Mouse (Mus musculus): Measurements from ENCODE around the gene Whrn. TPM values are rescaled to one million over a fixed set of nuclear protein-coding genes. Genes with fewer than 3 reads are reported as not detected.

Whrn gene
- polyA plus RNA-seq, 1 experiment from 2014 or later = 1.8 TPM

GRCm38 (mm10) chr4:63498346-63498745 is 2.6 kb upstream of the Whrn start:
- WGBS = 37% methylated on average over 3 of the region's 3 CpGs
- Histone ChIP-seq H3K9me3 (replicated peaks; ENCODE audit: control insufficient read depth, low read length) (no peaks in the 10 kb centered on the region), H3K4me2 (ENCODE audit: low read depth, low read length) (no peak overlapping the region), H3K9ac (ENCODE audit: low read length) (no peak overlapping the region), H3K36me3 (ENCODE audit: control insufficient read depth, insufficient read depth) (no peaks in the 10 kb centered on the region), H3K4me1 (ENCODE audit: control insufficient read depth, insufficient read depth, low read length) (peaks cover 6% of the 10 kb centered on the region), H3K27me3 (ENCODE audit: control insufficient read depth, insufficient read depth, low read length) (peaks cover 27% of the 10 kb centered on the region), H3K4me3 (ENCODE audit: low read length) (no peak overlapping the region), H3K27ac (ENCODE audit: low read length) (no peak overlapping the region)
- no peak for ATAC-seq (replicated peaks; ENCODE audit: extremely low read depth, insufficient read depth, low FRiP score)

- H3K27ac ChIP-seq (ENCODE audit: low read length) = no peak overlapping the region
These were observed 521 bp upstream of the Whrn start for GRCm38 (mm10) chr4:63496312-63496711.

GRCm38 (mm10) chr4:63494967-63495914 is 550 bp downstream of the Whrn start:
- Histone ChIP-seq H3K4me2 (ENCODE audit: low read depth, low read length) (peak overlapping the region; percentile 91), H3K36me3 (ENCODE audit: control insufficient read depth, insufficient read depth) (no peaks in the 10 kb centered on the region), H3K4me1 (ENCODE audit: control insufficient read depth, insufficient read depth, low read length) (peaks cover 6% of the 10 kb centered on the region), H3K27me3 (ENCODE audit: control insufficient read depth, insufficient read depth, low read length) (peaks cover 24% of the 10 kb centered on the region), H3K4me3 (ENCODE audit: low read length) (peak overlapping the region; percentile 74), H3K27ac (ENCODE audit: low read length) (no peak overlapping the region), H3K9me3 (replicated peaks; ENCODE audit: control insufficient read depth, low read length) (no peaks in the 10 kb centered on the region), H3K9ac (ENCODE audit: low read length) (peak overlapping the region; percentile 80)
- ATAC-seq (replicated peaks; ENCODE audit: extremely low read depth, insufficient read depth, low FRiP score) = peak; percentile 34
- under 1% methylated on average over 107 of the region's 107 CpGs for WGBS

More at GRCm38 (mm10) chr4:63496312-63496711, 521 bp upstream of the Whrn start:
- ATAC-seq (replicated peaks; ENCODE audit: extremely low read depth, insufficient read depth, low FRiP score) = no peak
- H3K9me3 ChIP-seq (replicated peaks; ENCODE audit: control insufficient read depth, low read length) = no peaks in the 10 kb centered on the region
- no peaks in the 10 kb centered on the region for H3K36me3 ChIP-seq (ENCODE audit: control insufficient read depth, insufficient read depth)
- peaks cover 6% of the 10 kb centered on the region for H3K4me1 ChIP-seq (ENCODE audit: control insufficient read depth, insufficient read depth, low read length)
- peak overlapping the region; percentile 91 for H3K4me2 ChIP-seq (ENCODE audit: low read depth, low read length)
- peaks cover 32% of the 10 kb centered on the region for H3K27me3 ChIP-seq (ENCODE audit: control insufficient read depth, insufficient read depth, low read length)
- peak overlapping the region; percentile 74 for H3K4me3 ChIP-seq (ENCODE audit: low read length)
- H3K9ac ChIP-seq (ENCODE audit: low read length) = peak overlapping the region; percentile 80
- WGBS = 15% methylated on average over 5 of the region's 6 CpGs

- peaks cover 6% of the 10 kb centered on the region for H3K4me1 ChIP-seq (ENCODE audit: control insufficient read depth, insufficient read depth, low read length)
- peaks cover 20% of the 10 kb centered on the region for H3K27me3 ChIP-seq (ENCODE audit: control insufficient read depth, insufficient read depth, low read length)
- H3K36me3 ChIP-seq (ENCODE audit: control insufficient read depth, insufficient read depth) = no peaks in the 10 kb centered on the region
- peak overlapping the region; percentile 91 for H3K4me2 ChIP-seq (ENCODE audit: low read depth, low read length)
- peak overlapping the region; percentile 48; the same call in 1 of the 2 replicates for H3K9ac ChIP-seq (ENCODE audit: low read length)
- H3K27ac ChIP-seq (ENCODE audit: low read length) = no peak overlapping the region
- ATAC-seq (replicated peaks; ENCODE audit: extremely low read depth, insufficient read depth, low FRiP score) = 0 out of 2 replicates have a peak, but pooled peaks have one; percentile 1
- H3K4me3 ChIP-seq (ENCODE audit: low read length) = peak overlapping the region; percentile 74
- H3K9me3 ChIP-seq (replicated peaks; ENCODE audit: control insufficient read depth, low read length) = no peaks in the 10 kb centered on the region
- 5% methylated on average over 43 of the region's 43 CpGs for WGBS
These were observed 1.3 kb downstream of the Whrn start for GRCm38 (mm10) chr4:63494401-63494966.

GRCm38 (mm10) chr4:63493351-63494121 is 2.3 kb downstream of the Whrn start:
- no peak overlapping the region for H3K9ac ChIP-seq (ENCODE audit: low read length)
- no peak for ATAC-seq (replicated peaks; ENCODE audit: extremely low read depth, insufficient read depth, low FRiP score)
- peaks cover 20% of the 10 kb centered on the region for H3K27me3 ChIP-seq (ENCODE audit: control insufficient read depth, insufficient read depth, low read length)
- H3K36me3 ChIP-seq (ENCODE audit: control insufficient read depth, insufficient read depth) = no peaks in the 10 kb centered on the region
- no peak overlapping the region for H3K27ac ChIP-seq (ENCODE audit: low read length)
- H3K9me3 ChIP-seq (replicated peaks; ENCODE audit: control insufficient read depth, low read length) = no peaks in the 10 kb centered on the region
- no peak overlapping the region for H3K4me3 ChIP-seq (ENCODE audit: low read length)
- peak overlapping the region; percentile 91 for H3K4me2 ChIP-seq (ENCODE audit: low read depth, low read length)
- peaks cover 6% of the 10 kb centered on the region for H3K4me1 ChIP-seq (ENCODE audit: control insufficient read depth, insufficient read depth, low read length)
- 55% methylated on average over 9 of the region's 9 CpGs for WGBS

- H3K4me1 ChIP-seq (ENCODE audit: control insufficient read depth, insufficient read depth, low read length) = peaks cover 6% of the 10 kb centered on the region
- H3K27me3 ChIP-seq (ENCODE audit: control insufficient read depth, insufficient read depth, low read length) = peaks cover 20% of the 10 kb centered on the region
- H3K4me3 ChIP-seq (ENCODE audit: low read length) = no peak overlapping the region
- no peak overlapping the region for H3K27ac ChIP-seq (ENCODE audit: low read length)
- no peaks in the 10 kb centered on the region for H3K36me3 ChIP-seq (ENCODE audit: control insufficient read depth, insufficient read depth)
- ATAC-seq (replicated peaks; ENCODE audit: extremely low read depth, insufficient read depth, low FRiP score) = no peak
- H3K9me3 ChIP-seq (replicated peaks; ENCODE audit: control insufficient read depth, low read length) = no peaks in the 10 kb centered on the region
- H3K4me2 ChIP-seq (ENCODE audit: low read depth, low read length) = no peak overlapping the region
- H3K9ac ChIP-seq (ENCODE audit: low read length) = no peak overlapping the region
- WGBS = 76% methylated on average over 6 of the region's 6 CpGs
These were observed 4.3 kb downstream of the Whrn start for GRCm38 (mm10) chr4:63491521-63491920.

GRCm38 (mm10) chr4:63490146-63490545 is 5.6 kb downstream of the Whrn start:
- H3K9ac ChIP-seq (ENCODE audit: low read length) = no peak overlapping the region
- H3K4me1 ChIP-seq (ENCODE audit: control insufficient read depth, insufficient read depth, low read length) = peaks cover 1% of the 10 kb centered on the region; the same call in 1 of the 2 replicates
- H3K27ac ChIP-seq (ENCODE audit: low read length) = no peak overlapping the region
- 71% methylated on average over 3 of the region's 3 CpGs for WGBS
- H3K4me3 ChIP-seq (ENCODE audit: low read length) = no peak overlapping the region
- H3K27me3 ChIP-seq (ENCODE audit: control insufficient read depth, insufficient read depth, low read length) = peaks cover 16% of the 10 kb centered on the region
- no peak; the same call in 1 of the 2 replicates for ATAC-seq (replicated peaks; ENCODE audit: extremely low read depth, insufficient read depth, low FRiP score)
- H3K9me3 ChIP-seq (replicated peaks; ENCODE audit: control insufficient read depth, low read length) = no peaks in the 10 kb centered on the region
- H3K4me2 ChIP-seq (ENCODE audit: low read depth, low read length) = no peak overlapping the region
- H3K36me3 ChIP-seq (ENCODE audit: control insufficient read depth, insufficient read depth) = no peaks in the 10 kb centered on the region

GRCm38 (mm10) chr4:63489676-63490075 is 6.1 kb downstream of the Whrn start:
- Histone ChIP-seq H3K9me3 (replicated peaks; ENCODE audit: control insufficient read depth, low read length) (no peaks in the 10 kb centered on the region), H3K4me2 (ENCODE audit: low read depth, low read length) (no peak overlapping the region), H3K9ac (ENCODE audit: low read length) (no peak overlapping the region), H3K4me1 (ENCODE audit: control insufficient read depth, insufficient read depth, low read length) (no peaks in the 10 kb centered on the region; the same call in 1 of the 2 replicates), H3K27me3 (ENCODE audit: control insufficient read depth, insufficient read depth, low read length) (peaks cover 13% of the 10 kb centered on the region), H3K4me3 (ENCODE audit: low read length) (no peak overlapping the region), H3K36me3 (ENCODE audit: control insufficient read depth, insufficient read depth) (no peaks in the 10 kb centered on the region), H3K27ac (ENCODE audit: low read length) (no peak overlapping the region)
- 82% methylated on average over 10 of the region's 10 CpGs for WGBS
- ATAC-seq (replicated peaks; ENCODE audit: extremely low read depth, insufficient read depth, low FRiP score) = no peak

Data from heart, embryonic 16.5 days (tissue).